Mouse (Mus musculus) heart, adult 9 months (tissue): ENCODE measurements at regions not wholly inside any gene's neighbourhood (a gene's known extent, or its start where the extent isn't known, plus 50 kb on each side); places are given as distances from the start of the nearest gene placed in this dataset.

Experiments
- DNase-seq, 2 experiments: peaks; one replicate each; pipeline ENCODE4 v3.0.0; 2022; ENCODE audit warnings: low spot score in 2 of 2

DNA sequence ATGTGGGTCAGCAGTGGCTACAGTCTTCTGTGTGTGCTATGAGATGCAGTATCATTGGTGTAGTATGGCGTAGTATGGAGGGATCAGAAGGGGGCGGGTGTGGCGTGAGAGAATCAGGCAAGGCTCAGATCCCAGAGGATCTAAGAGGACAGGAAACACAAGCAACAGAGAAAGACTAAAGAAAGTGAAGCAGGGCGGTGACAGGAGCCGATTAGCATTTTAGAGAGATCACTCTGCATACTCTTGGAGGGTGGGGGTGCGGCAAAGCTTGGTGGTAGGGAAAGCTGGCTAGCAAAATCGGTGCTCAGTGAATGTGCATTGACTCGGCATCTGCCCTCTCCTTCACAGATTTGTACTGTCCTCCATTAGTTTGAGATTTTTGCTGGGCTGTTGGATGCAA, 93.1 kb upstream of the Mphosph6 start:
- no peak for DNase-seq

GRCm38 (mm10) chr8:117890211-117890610, 88.5 kb upstream of the Mphosph6 start:
- DNase-seq, result no peak

GRCm38 (mm10) chr8:117881414-117881973, 79.8 kb upstream of the Mphosph6 start:
- no peak for DNase-seq

DNA sequence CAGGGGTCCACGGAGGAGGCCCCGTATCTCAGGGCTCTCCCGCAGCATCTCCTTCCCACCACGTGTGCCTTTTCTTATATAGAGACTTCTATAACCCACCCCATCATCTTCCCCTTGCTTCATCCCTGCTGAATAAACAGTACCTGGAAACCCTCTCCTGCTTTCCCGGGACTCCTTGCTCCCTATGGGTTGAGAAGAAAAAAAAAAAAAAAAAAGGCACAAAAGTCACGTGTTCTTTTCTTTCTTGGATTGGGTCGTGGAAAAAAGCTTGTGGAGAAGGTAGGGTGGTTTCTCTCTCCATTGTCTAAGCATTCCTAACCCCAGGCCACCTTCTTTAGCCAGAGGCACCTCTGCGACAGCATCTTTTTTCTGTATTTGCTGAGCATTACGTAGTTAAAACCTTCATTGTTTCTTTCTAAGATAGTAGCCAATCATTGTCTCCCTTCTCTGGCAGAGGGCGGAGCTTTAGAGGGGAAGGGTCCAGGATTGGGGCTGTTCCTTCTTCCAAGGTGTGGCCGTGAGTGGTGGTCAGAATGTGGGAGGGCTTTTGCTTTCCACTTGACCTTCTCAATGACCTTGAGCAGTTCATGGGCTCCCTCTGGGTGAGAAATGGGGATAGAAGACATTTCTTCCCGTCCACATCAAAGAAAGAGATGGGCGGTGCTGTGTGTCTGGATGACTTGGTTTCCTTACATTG, 78.7 kb upstream of the Mphosph6 start:
- no peak for DNase-seq

DNA sequence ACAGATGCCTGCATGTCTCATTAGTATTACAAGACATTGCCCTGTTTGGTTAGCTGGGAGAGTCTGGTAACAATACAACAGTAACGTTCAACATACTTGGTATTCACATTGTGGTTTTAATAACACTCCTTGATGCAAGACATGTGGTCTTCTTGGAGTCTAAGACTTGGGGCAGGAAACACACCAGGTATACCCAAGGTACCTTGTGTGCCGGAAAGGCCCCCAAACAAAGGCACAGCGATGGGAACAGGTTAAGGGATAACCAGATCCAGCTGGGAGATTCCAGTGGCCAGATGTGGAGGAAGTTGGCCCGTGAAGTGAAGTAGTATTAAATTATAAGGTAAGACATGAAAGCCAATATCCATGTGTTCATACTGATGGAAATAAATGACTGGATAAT, 71.9 kb upstream of the Mphosph6 start:
- DNase-seq, result no peak

- no peak for DNase-seq
Measured at GRCm38 (mm10) chr8:117867138-117867537, 65.4 kb upstream of the Mphosph6 start.

DNA sequence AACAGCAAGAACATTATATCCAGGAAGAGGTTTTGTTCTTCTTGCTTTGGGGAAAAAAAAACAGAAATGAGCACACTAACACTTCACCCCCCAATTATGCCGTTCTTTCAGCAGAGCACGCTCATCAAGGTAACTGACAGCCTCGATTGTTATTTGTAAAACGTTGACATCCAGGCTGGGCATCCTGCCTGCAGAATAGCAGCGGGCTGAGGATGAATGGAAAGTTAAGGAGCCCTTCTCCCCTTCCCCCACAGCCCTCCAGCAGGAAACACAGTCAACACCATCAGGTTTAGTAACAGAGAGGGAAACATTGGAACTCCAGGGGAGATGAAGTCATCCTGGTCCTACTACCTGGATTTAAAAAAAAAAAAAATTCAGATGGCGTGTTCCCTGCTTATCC, 63.3 kb upstream of the Mphosph6 start:
- DNase-seq, result no peak

- no peak for DNase-seq
Measured at GRCm38 (mm10) chr8:117863837-117864236, 62.1 kb upstream of the Mphosph6 start.

- no peak for DNase-seq
Measured at GRCm38 (mm10) chr8:117862318-117862717, 60.6 kb upstream of the Mphosph6 start.

DNA sequence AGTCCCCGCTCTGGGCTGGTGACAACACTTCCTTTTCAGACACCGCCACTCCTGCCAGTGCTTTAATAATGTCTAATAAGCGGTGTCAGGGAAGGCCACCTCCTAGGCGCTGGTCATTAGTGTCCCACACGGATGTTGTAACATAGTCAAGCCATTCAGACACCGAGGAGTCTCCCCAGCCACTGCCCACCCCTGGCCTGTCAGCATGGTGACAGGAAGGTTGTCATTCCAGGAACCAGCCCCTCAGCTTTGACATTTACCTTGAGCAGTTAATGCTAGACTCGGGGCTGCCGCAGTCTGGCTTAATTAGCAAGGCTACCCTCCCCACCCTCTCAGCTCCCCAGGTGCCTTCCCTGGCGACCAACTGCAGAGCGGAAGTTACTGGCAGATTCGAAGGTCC, 58.0 kb upstream of the Mphosph6 start:
- no peak for DNase-seq

DNA sequence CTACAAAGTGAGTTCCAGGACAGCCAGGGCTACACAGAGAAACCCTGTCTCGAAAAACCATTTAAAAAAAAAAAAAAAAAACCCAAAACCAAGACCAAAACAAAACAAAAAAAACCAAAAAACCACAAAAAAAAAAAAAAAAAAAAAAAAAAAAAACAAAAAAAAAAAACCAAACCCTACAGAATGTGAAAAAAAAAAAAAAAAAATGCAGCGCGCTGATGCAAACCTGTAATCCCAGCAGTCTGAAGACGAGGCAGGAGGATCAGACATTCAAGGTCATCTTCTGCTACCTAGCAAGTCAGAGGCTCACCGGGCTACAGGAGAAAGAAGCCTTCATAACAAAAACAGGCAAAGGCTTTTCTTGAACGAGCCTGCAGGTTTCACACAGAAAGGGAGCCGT, 57.4 kb upstream of the Mphosph6 start:
- no peak for DNase-seq

- no peak for DNase-seq
Measured at GRCm38 (mm10) chr8:117856121-117856520, 54.4 kb upstream of the Mphosph6 start.

DNA sequence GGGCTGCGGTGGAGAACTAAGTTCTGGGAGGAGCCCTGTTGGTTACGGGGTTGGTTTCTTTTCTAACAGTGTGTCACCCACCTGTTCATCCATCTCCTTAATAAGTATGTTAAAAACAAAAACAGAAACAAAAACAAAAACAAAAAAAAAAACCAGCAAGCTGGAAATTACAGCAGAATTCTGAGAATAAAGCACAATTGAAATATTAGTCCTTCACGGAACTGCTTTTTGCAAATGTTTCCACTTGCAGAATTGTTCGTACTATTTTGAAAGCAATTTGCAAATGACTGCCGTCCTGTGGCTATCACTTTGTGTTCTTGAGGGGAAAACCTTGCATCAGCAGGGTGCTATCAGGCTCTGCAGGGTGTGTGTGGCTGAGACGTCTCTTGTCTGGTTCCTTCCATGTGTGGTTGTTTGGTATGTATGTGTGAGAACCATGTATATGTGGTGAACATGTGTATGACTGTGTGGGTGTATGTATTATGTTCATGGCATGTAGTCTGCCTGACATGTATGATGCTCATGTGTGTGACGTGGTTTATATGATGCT, 53.3 kb upstream of the Mphosph6 start:
- no peak for DNase-seq

DNA sequence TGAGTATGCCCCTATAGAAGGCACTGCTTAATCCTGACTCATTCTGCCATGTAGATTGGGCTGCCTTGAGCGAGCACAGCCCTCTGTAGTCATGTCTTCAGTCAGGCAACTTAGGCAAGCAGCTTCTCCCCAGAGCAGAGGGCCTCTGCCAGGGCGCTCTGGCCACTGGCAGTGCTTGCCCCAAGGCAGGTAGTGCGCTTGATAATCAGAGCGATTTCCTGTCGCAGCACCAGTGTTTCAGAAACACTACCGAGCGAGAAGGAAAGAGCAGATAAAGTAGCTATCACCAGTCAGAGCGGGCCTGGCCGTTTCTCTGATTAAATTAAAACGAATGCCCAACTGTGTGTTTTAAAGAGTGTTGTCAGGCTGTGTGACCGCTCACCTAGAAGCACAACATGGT, 52.6 kb upstream of the Mphosph6 start:
- DNase-seq, result no peak

DNA sequence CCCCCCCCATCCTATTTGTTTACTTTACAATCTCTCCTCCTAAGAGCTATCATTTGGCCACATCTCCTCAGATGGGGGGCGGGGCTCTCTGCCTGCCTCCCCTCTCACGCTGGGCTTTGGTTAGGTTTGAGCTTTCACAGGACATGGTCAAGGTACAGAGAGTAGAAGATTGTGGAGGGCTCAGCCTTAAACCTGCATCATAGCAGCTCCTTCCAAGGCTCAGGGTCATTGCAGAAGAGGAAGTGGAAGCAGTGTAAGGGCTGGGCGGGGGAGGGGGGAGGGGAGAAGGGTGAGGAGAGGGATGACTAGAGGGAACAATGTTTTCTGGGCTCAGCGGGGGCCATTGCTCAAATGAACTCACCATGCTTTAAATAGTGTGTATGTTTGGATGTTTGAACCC, 51.7 kb upstream of the Mphosph6 start:
- no peak for DNase-seq

DNA sequence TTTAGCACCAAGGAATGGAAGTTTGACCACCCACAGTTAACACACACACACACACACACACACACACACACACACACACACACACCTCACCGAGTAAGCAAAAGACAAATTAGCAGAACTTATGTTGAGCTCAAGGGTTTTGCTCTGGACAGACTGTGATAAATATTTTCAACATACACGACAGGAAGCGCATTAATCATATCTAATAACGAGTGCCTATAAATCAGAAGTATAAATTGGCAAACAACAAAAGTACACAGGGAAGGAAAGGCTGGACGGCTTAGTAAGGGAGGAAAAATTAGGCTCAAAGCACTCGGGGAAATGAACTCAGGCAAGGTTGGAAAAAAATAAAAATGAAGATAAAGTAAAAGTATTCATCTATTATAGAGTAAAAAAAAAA, 50.8 kb upstream of the Mphosph6 start:
- DNase-seq, result no peak
